Mouse (Mus musculus) B cell, adult (primary cell): ENCODE measurements around the gene Fip1l1. TPM values are rescaled to one million over a fixed set of nuclear protein-coding genes. Genes with fewer than 3 reads are reported as not detected.

ENCODE experiments used
- total RNA-seq: library from RNA; stranded (reverse); gene quantifications from 4 replicates; pipeline ENCODE4 v1.2.4, GENCODE M21; 2023; ENCODE audit not compliant: inconsistent age

Gene Fip1l1
- 122 to 146 TPM (median 129 TPM) in 4 replicates for total RNA-seq

DNA sequence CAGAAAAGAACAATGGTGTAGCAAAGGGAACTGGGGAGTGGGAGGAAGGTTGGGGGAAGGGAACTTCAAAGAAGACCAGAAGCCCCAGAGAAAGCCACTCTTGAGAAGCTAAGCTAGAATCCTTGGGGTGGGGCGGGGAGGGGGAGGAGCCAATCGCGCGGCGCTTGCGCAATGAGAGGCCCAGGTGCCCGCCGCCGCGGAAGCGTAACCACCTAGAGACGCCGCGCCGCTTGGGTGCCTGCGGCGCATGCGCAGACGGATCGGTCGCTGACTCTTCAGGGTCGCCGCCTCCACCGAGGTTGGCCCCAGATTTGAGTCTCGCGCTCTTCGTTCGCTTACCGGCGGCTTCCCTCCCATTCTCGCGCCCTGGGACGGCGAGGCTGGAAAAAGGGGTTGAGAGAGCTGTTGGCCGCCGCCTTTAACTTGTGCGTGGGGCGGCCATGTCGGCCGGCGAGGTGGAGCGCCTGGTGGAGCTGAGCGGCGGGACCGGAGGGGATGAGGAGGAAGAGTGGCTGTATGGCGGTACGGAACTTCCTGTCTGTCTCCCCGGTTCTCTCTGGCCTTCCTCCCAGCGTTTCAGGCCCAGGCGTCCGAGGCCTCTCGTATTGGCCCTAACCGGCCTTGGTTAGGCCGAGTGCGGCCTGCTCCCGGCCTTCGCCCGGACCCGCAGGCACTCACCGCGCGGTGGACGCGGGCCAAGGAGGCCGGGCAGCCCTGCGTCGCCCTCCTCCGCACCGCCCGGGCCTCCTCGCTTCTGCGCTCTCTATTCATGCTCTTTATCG is at the start of gene Fip1l1:
Gene Fip1l1, plus strand, starts transcription at position 210 of the 782 bp plus-strand sequence.

DNA sequence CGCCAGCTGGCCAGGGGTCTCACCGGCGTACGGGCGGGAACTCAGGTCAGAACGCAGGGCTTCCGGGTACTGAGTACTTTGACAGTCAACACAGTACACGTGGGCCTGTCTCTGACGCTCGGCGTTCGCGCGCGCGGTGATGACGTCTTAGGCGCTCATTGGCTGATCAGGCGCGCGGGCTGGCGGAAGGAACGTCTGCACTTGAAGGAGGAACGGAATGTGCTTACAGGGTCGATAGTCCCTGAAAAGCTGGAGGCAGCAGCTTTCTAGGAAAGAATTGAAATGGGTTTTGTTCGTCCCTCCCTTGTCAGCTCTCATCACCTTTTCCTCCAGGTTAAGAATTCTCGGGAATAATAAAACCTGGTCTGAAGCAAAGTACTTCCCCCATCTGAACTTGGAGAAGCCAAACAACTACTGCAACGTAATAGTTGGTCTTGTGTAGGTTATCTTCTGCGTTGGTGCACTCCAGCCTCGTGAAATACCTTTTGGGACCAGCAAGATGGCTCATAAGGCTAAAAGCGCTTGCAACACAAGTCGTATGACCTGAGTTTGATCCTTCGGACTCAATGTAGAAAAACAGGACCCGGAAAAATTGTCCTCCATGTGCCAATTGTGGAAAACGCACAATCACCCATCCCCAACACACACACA is 3.5 kb upstream of the Fip1l1 start, which contains the start of gene Scfd2:
Gene Scfd2, minus strand, starts transcription at position 130 of the 651 bp plus-strand sequence.

Other genes with a start within 250 kb of the Fip1l1 start
- 16.9 to 25.6 TPM (median 20.5 TPM) in 4 replicates for gene Scfd2, start 3.7 kb upstream of the Fip1l1 start, total RNA-seq
- not detected in 4 replicates for gene Lnx1, start 167.5 kb downstream of the Fip1l1 start, total RNA-seq